8 mouse cellular contexts compared by ENCODE assay signal in genomic region chr1:64531548-64531947, GRCm38 (mm10). TPM values are rescaled to one million over a fixed set of nuclear protein-coding genes. Genes with fewer than 3 reads are reported as not detected.
DNase-seq lines count a peak whose midpoint lies in the region; ATAC-seq and TF ChIP-seq lines count a peak whose summit lies in the region.

No protein-coding gene starts in this region.

- H3K4me1 ChIP-seq in liver, adult 2 months (ENCODE audit: control insufficient read depth, insufficient read depth, low read length) = peaks cover 3% of the 10 kb centered on the region; the same call in 1 of the 2 replicates
- peaks cover 24% of the 10 kb centered on the region; the same call in 1 of the 2 replicates for H3K4me1 ChIP-seq in embryonic facial prominence, embryonic 12.5 days
- 0 out of 2 replicates have a peak, but pooled peaks cover 10% of the 10 kb centered on the region for H3K4me1 ChIP-seq in intestine, embryonic 15.5 days (replicated peaks)
- peaks cover 35% of the 10 kb centered on the region for H3K4me1 ChIP-seq in neural tube, embryonic 13.5 days (replicated peaks)

- H3K27me3 ChIP-seq in liver, adult 2 months (ENCODE audit: control insufficient read depth, insufficient read depth, low read length) = no peaks in the 10 kb centered on the region
- H3K27me3 ChIP-seq in embryonic facial prominence, embryonic 12.5 days = no peaks in the 10 kb centered on the region
- no peaks in the 10 kb centered on the region for H3K27me3 ChIP-seq in intestine, embryonic 15.5 days (replicated peaks)
- H3K27me3 ChIP-seq in neural tube, embryonic 13.5 days = no peaks in the 10 kb centered on the region; the same call in 1 of the 2 replicates

- peak overlapping the region; percentile 76 for H3K4me2 ChIP-seq in embryonic facial prominence, embryonic 12.5 days (replicated peaks)
- H3K4me2 ChIP-seq in intestine, embryonic 15.5 days (replicated peaks) = peak overlapping the region; percentile 88
- peak overlapping the region; percentile 89 for H3K4me2 ChIP-seq in neural tube, embryonic 13.5 days

- 9% methylated on average over 7 of the region's 7 CpGs for WGBS in liver, adult 2 months
- 24% methylated on average over 7 of the region's 7 CpGs for WGBS in embryonic facial prominence, embryonic 12.5 days
- WGBS in intestine, embryonic 15.5 days = 10% methylated on average over 7 of the region's 7 CpGs
- WGBS in neural tube, embryonic 13.5 days = 20% methylated on average over 7 of the region's 7 CpGs

- no peak for TF ChIP-seq POLR2A in liver, adult 2 months (IDR thresholded peaks at IDR 0.05; ENCODE audit: extremely low read depth, insufficient read depth, low read length)

- H3K4me3 ChIP-seq in liver, adult 2 months (ENCODE audit: insufficient read depth, low read depth, low read length) = peak overlapping the region; percentile 72; the same call in 1 of the 2 replicates
- peak overlapping the region; percentile 86 for H3K4me3 ChIP-seq in embryonic facial prominence, embryonic 12.5 days
- H3K4me3 ChIP-seq in intestine, embryonic 15.5 days (replicated peaks) = peak overlapping the region; percentile 86
- peak overlapping the region; percentile 98 for H3K4me3 ChIP-seq in neural tube, embryonic 13.5 days

- no peak overlapping the region for H3K27ac ChIP-seq in liver, adult 2 months (replicated peaks; ENCODE audit: insufficient read depth, low read depth, low read length)
- peak overlapping the region; percentile 100; the same call in 1 of the 2 replicates for H3K27ac ChIP-seq in embryonic facial prominence, embryonic 12.5 days
- peak overlapping the region; percentile 100 for H3K27ac ChIP-seq in intestine, embryonic 15.5 days
- H3K27ac ChIP-seq in neural tube, embryonic 13.5 days (replicated peaks) = peak overlapping the region; percentile 100

- no peaks in the 10 kb centered on the region; the same call in 1 of the 2 replicates for H3K79me2 ChIP-seq in liver, adult 2 months (ENCODE audit: control insufficient read depth, insufficient read depth, low read length)

- TF ChIP-seq CTCF in liver, adult 2 months (IDR thresholded peaks at IDR 0.05; ENCODE audit: low read depth, low read length) = no peak

- H3K36me3 ChIP-seq in liver, adult 2 months (ENCODE audit: control insufficient read depth, insufficient read depth, low read length) = no peaks in the 10 kb centered on the region
- no peaks in the 10 kb centered on the region for H3K36me3 ChIP-seq in embryonic facial prominence, embryonic 12.5 days
- H3K36me3 ChIP-seq in intestine, embryonic 15.5 days = 0 out of 2 replicates have a peak, but pooled peaks cover 3% of the 10 kb centered on the region
- no peaks in the 10 kb centered on the region for H3K36me3 ChIP-seq in neural tube, embryonic 13.5 days

- DNase-seq in liver, adult 2 months (ENCODE audit: extremely low read depth, low read depth, low spot score) = peak; percentile 38
- DNase-seq in liver = no peak
- DNase-seq in right cerebral cortex, postnatal 14 days = no peak
- DNase-seq in testis, postnatal 14 days (ENCODE audit: low spot score) = no peak
- DNase-seq in cerebellum, adult 11-12 months = no peak

- H3K9ac ChIP-seq in liver, adult 2 months (ENCODE audit: low read depth, low read length) = peak overlapping the region; percentile 88
- H3K9ac ChIP-seq in embryonic facial prominence, embryonic 12.5 days = peak overlapping the region; percentile 99
- peak overlapping the region; percentile 98 for H3K9ac ChIP-seq in intestine, embryonic 15.5 days
- peak overlapping the region; percentile 98 for H3K9ac ChIP-seq in neural tube, embryonic 13.5 days

- no peak for ATAC-seq in embryonic facial prominence, embryonic 12.5 days (ENCODE audit: insufficient number of reproducible peaks, insufficient read depth, low FRiP score, low TSS enrichment)
- ATAC-seq in intestine, embryonic 15.5 days = no peak
- no peak for ATAC-seq in neural tube, embryonic 13.5 days (ENCODE audit: low read depth)

- H3K9me3 ChIP-seq in embryonic facial prominence, embryonic 12.5 days = no peaks in the 10 kb centered on the region
- H3K9me3 ChIP-seq in intestine, embryonic 15.5 days = no peaks in the 10 kb centered on the region
- no peaks in the 10 kb centered on the region for H3K9me3 ChIP-seq in neural tube, embryonic 13.5 days

RNA-seq across cellular contexts. Expression of gene Creb1, which starts 0.9 kb away (rescaled TPM):
- 14.3 TPM in 2 replicates for total RNA-seq in liver, adult 2 months (2014; rRNA removed)
- 4.8 and 4.9 TPM in 2 replicates for polyA plus RNA-seq in liver, adult 2 months (2012; rRNA removed)
- polyA plus RNA-seq in embryonic facial prominence, embryonic 12.5 days (2016; fragmentation: Nextera tagmentation; extraction: Ambion mirVana) = 45.5 and 48.3 TPM in 2 replicates
- polyA plus RNA-seq in intestine, embryonic 15.5 days (2015; fragmentation: Nextera tagmentation; extraction: Ambion mirVana) = 24.5 and 26.1 TPM in 2 replicates
- 32.0 and 39.2 TPM in 2 replicates for polyA plus RNA-seq in neural tube, embryonic 13.5 days (2015; fragmentation: Nextera tagmentation; extraction: Ambion mirVana)
